Mouse (Mus musculus) small intestine, adult 2 months (tissue): ENCODE data around the gene Hesx1. TPM values are rescaled to one million over a fixed set of nuclear protein-coding genes. Genes with fewer than 3 reads are reported as not detected.

Experiments used
- H3K27ac ChIP-seq: fragments of 200-500 bp; 2 replicates; pipeline ENCODE4 v1.5.1; 2012; ENCODE audit warnings: low read depth, low read length, control low read depth, inconsistent platforms; ENCODE audit not compliant: insufficient read depth
- H3K27me3 ChIP-seq: fragments of 200-500 bp; 2 replicates; pipeline ENCODE4 v1.6.1; 2012; ENCODE audit warnings: mild to moderate bottlenecking, moderate library complexity, low read length, inconsistent platforms; ENCODE audit not compliant: control insufficient read depth, insufficient read depth
- H3K36me3 ChIP-seq: fragments of 200-500 bp; 2 replicates; pipeline ENCODE4 v1.6.1; 2012; ENCODE audit warnings: mild to moderate bottlenecking, low read length, control low read depth, inconsistent platforms; ENCODE audit not compliant: control insufficient read depth, insufficient read depth
- H3K4me1 ChIP-seq: fragments of 200-500 bp; 2 replicates; pipeline ENCODE4 v1.6.1; 2012; ENCODE audit warnings: low read length, inconsistent platforms, mixed read lengths; ENCODE audit not compliant: control insufficient read depth, insufficient read depth, insufficient read length
- H3K4me3 ChIP-seq: fragments of 200-500 bp; 2 replicates; pipeline ENCODE4 v1.5.1; 2012; ENCODE audit warnings: low read depth, mild to moderate bottlenecking, control low read depth, inconsistent platforms, low read length, moderate library complexity
- CTCF ChIP-seq: fragments of 200-500 bp; IDR thresholded peaks from 2 replicates; pipeline ENCODE4 v1.5.1; 2012; ENCODE audit warnings: low read depth, mild to moderate bottlenecking, control low read depth, inconsistent platforms, low read length, moderate library complexity, mixed read lengths; ENCODE audit not compliant: insufficient replicate concordance, insufficient read length; ENCODE audit errors: extremely low read depth
- POLR2A ChIP-seq: fragments of 200-500 bp; IDR thresholded peaks from 2 replicates; pipeline ENCODE4 v1.6.1; 2012; ENCODE audit warnings: low read depth, mild to moderate bottlenecking, control low read depth, inconsistent platforms, low read length, moderate library complexity
- WGBS: fragments of 180-500 bp; shearing (Covaris S2); methylation state at CpG from one replicate; pipeline ENCODE4 v1.1.7; 2018; 5-methylcytosine and 5-hydroxymethylcytosine counted together
- polyA plus RNA-seq: library from polyadenylated mRNA; depleted of rRNA; stranded (reverse); fragments of >200 nt; gene quantifications from 2 replicates; pipeline ENCODE4 v1.2.3, GENCODE M21; 2012

Hesx1 gene
- polyA plus RNA-seq, 1 experiment = not detected

DNA sequence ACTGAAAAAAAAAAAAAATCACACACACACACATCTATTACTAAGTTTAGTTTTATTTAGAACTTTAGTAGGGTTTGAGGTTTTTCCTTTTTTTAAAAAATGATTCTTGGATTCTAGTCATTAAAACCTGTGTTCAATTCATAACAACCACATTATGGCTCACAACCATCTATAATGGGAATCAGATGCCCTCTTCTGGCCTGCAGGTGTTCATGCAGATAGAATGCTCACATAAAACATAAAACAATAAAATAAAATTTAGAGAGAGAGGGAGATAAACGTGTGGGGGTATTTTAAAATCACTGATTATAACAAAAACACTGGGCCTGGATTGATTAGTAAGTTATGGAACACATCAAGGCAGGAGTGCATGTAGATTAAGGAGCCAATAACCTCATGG is 43.3 kb downstream of the Hesx1 start:
- Histone ChIP-seq H3K27ac (no peak overlapping the region), H3K4me1 (peaks cover 8% of the 10 kb centered on the region; the same call in 1 of the 2 replicates), H3K4me3 (no peak overlapping the region), H3K27me3 (no peaks in the 10 kb centered on the region), H3K36me3 (no peaks in the 10 kb centered on the region)
- WGBS = 49% methylated on average over 1 of the region's 1 CpGs
- no peak for TF ChIP-seq POLR2A
- no peak for TF ChIP-seq CTCF

DNA sequence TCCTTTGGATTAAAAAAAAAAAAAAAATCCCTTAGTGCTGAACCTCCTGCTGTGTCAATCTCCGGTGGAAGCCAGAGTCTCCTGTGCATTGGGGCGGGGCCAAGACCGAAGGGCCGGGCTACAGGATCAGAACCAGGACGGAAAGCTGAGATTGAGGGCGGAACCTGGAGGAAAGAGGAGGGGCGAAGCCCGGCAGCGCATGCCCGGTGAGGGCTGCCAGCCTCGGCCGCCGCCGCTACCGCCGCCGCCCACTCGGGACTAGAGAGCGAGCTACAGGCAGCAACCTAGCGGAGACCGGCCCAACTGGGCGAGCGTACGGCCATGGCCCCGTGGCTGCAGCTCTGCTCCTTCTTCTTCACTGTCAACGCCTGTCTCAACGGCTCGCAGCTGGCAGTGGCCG is 44.6 kb downstream of the Hesx1 start, which contains the start of gene Il17rd:
TSS of gene Il17rd (plus strand) at position 159 of the 400 bp plus-strand sequence.
- under 1% methylated on average over 29 of the region's 29 CpGs for WGBS
- peak within 1 kb of the TSS; percentile 12; the same call in 1 of the 2 replicates for H3K27ac ChIP-seq
- TF ChIP-seq CTCF (no peak), POLR2A (peak; percentile 71)

DNA sequence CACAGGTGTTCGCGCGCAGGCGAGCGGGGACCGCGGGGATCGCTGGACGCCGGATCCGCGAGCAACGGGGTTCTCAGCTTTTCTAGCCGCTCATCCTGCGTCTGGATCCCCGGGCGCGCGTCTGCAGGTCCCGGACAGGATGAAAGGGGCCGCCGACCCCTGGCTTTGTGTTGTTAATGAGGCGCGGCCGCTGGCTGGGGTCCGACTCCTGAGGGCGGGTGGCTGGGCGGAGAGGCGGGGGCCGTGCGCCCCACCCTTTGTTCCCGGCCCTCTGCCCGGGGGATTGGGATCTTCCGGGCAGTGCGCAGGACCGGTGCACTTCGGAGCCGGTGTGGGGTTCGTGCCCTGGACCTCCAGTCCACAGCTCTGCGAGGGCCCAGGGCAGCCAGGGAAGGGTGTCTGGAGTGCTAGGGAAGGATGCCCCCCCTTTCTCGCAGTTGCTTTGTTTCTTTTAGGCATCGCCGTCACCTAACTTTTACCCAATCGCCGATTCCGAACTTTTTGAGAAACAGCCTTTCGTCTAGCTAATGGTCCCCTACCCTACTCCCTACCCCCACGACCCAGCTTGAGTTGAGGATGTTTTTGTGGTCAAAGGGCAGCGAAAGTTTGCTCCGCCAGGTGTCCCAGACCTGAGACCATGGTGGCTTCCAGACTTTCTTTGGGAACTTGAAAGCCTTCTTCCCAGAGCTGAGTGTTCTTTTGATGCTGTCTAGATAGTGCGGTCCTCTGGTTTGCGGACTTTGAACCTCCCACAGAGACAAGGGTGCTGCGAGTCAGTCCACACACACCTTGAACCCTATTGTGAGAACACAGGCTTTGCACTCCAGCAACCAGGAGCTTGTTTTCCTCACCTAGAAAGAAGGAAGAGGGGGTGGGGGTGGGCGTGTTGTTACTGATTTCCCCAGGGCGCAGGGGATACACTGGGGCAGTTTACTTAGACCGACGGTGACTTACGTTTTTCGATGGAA is 45.3 kb downstream of the Hesx1 start:
- TF ChIP-seq CTCF (0 out of 2 replicates have a peak, but pooled peaks have one; percentile 4), POLR2A (no peak; the same call in 1 of the 2 replicates)
- under 1% methylated on average over 59 of the region's 59 CpGs for WGBS

More for the DNA sequence above, 44.6 kb downstream of the Hesx1 start, which contains the start of gene Il17rd:
- Histone ChIP-seq H3K27me3 (no peaks in the 10 kb centered on the region), H3K4me1 (peaks cover 17% of the 10 kb centered on the region; the same call in 1 of the 2 replicates), H3K36me3 (no peaks in the 10 kb centered on the region), H3K4me3 (peak within 1 kb of the TSS; percentile 79)

DNA sequence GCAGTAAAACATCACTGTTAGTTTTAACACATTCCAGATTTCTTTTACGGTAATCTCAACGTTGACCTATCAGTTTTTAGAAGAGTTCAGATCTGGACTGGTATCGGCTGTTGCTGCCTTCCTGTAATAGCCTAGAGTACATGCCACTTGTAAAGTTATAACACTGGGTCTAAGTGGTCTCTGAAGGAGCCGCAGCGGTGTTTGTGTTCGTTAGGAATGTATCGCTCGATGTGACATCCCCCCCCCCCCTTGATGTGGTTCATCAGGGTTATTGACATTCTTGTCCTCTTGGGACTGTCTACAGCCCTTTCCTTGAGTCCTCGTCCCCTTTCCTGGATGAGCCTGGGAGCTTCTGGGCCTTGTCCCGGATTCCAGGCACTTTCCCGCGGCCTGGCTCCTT is 46.2 kb downstream of the Hesx1 start:
- H3K4me1 ChIP-seq = peaks cover 26% of the 10 kb centered on the region; the same call in 1 of the 2 replicates
- WGBS = 56% methylated on average over 12 of the region's 12 CpGs
- H3K27ac ChIP-seq = no peak overlapping the region
- TF ChIP-seq CTCF (no peak), POLR2A (no peak)
- H3K36me3 ChIP-seq = no peaks in the 10 kb centered on the region
- no peaks in the 10 kb centered on the region for H3K27me3 ChIP-seq
- H3K4me3 ChIP-seq = no peak overlapping the region; the same call in 1 of the 2 replicates

More for the DNA sequence above, 45.3 kb downstream of the Hesx1 start:
- Histone ChIP-seq H3K27ac (peak overlapping the region; percentile 12; the same call in 1 of the 2 replicates), H3K27me3 (no peaks in the 10 kb centered on the region), H3K36me3 (no peaks in the 10 kb centered on the region), H3K4me3 (peak overlapping the region; percentile 79), H3K4me1 (peaks cover 22% of the 10 kb centered on the region; the same call in 1 of the 2 replicates)

DNA sequence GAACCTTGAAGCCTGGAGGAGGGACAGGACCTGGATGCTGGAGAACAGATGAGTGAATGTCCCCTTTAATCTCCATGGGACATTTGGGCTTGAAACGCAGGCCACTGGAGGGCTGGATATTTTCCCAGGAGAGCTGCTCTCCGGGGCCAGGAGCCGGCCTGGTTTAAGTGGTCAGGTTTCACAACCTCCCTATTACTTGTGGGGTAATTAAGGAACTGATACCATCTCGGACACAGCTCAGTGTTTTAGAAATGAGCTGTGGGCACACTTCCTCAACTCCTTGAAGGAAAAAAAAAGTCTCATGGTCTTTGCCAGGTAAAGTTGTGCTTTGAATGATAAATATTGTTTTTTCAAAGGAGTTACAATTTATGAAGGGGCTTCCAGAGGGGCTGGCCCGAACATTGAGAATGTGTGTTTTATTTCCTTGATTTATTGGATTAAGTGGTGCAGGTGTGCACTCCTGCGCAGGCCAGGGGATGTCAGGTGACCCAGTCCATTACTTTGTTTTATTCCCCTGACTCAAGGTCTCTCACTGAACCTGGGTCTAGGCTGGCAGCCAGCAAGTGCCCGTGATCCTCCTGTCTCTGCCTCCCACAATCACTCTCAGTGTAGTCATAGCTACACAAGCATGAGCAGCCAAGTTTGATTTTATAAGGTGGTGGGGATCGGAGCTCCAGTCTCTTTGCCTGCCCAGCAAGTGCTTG is 48.2 kb downstream of the Hesx1 start:
- WGBS = 16% methylated on average over 8 of the region's 8 CpGs
- no peaks in the 10 kb centered on the region for H3K36me3 ChIP-seq

DNA sequence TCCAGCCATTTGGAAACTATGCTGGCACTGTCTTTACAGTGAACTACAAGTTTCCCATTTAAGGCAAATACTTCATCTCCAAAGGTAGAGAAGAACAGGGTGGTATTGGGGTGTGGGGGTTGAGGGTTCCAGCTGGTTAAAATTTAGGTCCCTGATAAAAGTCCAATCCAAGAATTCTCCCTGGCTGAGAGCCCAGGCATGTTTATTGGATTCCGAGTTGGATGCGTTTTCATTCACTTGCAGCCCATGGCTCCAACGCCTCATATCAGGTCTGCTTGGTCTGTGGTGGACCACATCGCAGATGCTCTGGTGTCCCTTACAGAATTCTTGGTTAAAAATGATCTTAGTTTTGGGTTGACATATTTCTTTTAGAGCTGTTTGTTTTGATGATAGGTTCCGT is 49.2 kb downstream of the Hesx1 start:
- Histone ChIP-seq H3K4me1 (peaks cover 26% of the 10 kb centered on the region; the same call in 1 of the 2 replicates), H3K27ac (no peak overlapping the region)
- WGBS = 28% methylated on average over 5 of the region's 5 CpGs

More for the DNA sequence above, 48.2 kb downstream of the Hesx1 start:
- peaks cover 26% of the 10 kb centered on the region; the same call in 1 of the 2 replicates for H3K4me1 ChIP-seq
- 0 out of 2 replicates have a peak overlapping the region, but pooled peaks have one; percentile 6 for H3K27ac ChIP-seq
- no peak for TF ChIP-seq CTCF
- TF ChIP-seq POLR2A = no peak
- H3K4me3 ChIP-seq = no peak overlapping the region
- no peaks in the 10 kb centered on the region for H3K27me3 ChIP-seq

More for the DNA sequence above, 49.2 kb downstream of the Hesx1 start:
- Histone ChIP-seq H3K36me3 (no peaks in the 10 kb centered on the region), H3K4me3 (no peak overlapping the region), H3K27me3 (no peaks in the 10 kb centered on the region)
- TF ChIP-seq POLR2A (no peak), CTCF (no peak)
